Mouse (Mus musculus): Measurements from ENCODE around the gene Lrba. TPM values are rescaled to one million over a fixed set of nuclear protein-coding genes. Genes with fewer than 3 reads are reported as not detected.

Lrba gene
- 9.3 and 10.0 TPM in 2 replicates for polyA plus RNA-seq (2016; fragmentation: Nextera tagmentation; extraction: Ambion mirVana)

DNA sequence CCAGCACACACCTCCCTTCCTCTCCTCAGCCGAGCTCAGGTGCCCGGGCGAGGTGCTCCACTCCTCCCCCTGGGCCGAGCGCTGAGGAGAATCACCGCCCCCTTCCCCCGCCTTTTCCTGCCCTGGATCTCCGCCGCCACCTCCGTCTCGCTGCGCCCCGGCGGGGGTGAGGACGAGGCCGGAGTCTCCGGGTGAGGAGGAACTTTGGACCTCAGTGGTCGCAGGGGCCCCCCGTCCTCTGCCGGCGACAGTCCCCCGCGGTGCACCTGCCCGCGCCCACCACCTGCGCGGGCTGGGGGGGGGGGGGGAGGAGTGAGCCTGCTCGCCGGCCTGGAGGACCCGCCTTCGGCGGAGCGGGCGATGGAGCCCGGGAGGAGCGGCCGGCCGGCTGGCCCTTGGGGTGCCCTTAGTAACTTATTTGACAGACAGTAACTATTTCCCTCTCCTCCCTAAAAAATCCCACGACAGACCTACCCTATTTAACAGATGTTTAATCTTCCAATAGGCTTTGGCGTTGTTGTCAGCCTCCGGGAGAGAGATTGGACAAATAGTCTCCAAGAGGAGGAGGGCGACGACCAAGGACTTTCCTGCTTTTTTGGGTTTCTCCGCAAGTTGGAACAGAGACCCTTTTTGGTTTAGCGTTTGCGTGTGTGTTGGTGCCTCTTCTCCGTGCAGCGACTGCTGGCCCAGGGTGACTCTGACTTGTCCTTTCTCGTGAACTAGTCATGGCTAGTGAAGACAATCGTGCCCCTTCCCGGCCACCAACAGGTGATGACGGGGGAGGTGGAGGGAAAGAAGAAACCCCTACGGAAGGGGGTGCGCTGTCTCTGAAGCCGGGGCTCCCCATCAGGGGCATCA, at the start of gene Lrba:
Gene Lrba, plus strand, starts transcription at position 117 of the 858 bp plus-strand sequence.
- H3K9me3 ChIP-seq = no peaks in the 10 kb centered on the region
- H3K4me3 ChIP-seq (replicated peaks) = peak within 1 kb of the TSS; percentile 86
- H3K27me3 ChIP-seq = peaks cover 4% of the 10 kb centered on the region; the same call in 1 of the 2 replicates
- peak within 1 kb of the TSS; percentile 94 for H3K4me2 ChIP-seq
- WGBS = under 1% methylated on average over 52 of the region's 55 CpGs
- 0 out of 2 replicates have a peak, but pooled peaks cover 4% of the 10 kb centered on the region for H3K36me3 ChIP-seq
- ATAC-seq (ENCODE audit: insufficient number of reproducible peaks, insufficient read depth, low FRiP score, low TSS enrichment, low read depth) = peak; percentile 82
- 0 out of 2 replicates have a peak, but pooled peaks cover 2% of the 10 kb centered on the region for H3K4me1 ChIP-seq (replicated peaks)
- peak within 1 kb of the TSS; percentile 89 for H3K27ac ChIP-seq
- peak within 1 kb of the TSS; percentile 78 for H3K9ac ChIP-seq (replicated peaks)

DNA sequence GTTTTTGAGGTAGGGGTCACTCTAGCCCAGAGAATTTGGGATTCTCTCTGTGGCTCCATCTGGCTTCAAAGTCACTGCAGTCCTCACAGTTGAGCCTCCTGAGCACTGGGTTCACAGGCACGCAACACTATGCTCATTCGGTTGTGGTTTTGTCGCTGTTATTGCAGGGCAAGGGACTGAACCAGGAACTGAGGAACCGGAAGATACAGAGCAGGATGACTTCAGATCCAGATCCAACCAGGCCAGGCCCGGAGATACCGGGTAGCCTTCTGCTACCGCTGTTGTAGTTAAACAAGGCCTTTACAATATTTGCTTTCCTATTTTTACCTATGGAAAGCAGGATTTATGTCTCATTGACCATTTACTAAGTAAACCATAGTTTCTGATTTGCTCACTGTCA, 44.8 kb upstream of the Lrba start:
- ATAC-seq (ENCODE audit: insufficient number of reproducible peaks, insufficient read depth, low FRiP score, low TSS enrichment, low read depth) = no peak
- Histone ChIP-seq H3K27me3 (no peaks in the 10 kb centered on the region), H3K27ac (no peak overlapping the region), H3K36me3 (no peaks in the 10 kb centered on the region), H3K4me2 (no peak overlapping the region), H3K4me3 (replicated peaks) (no peak overlapping the region), H3K9me3 (no peaks in the 10 kb centered on the region), H3K9ac (replicated peaks) (no peak overlapping the region), H3K4me1 (replicated peaks) (no peaks in the 10 kb centered on the region)
- 92% methylated on average over 7 of the region's 7 CpGs for WGBS

DNA sequence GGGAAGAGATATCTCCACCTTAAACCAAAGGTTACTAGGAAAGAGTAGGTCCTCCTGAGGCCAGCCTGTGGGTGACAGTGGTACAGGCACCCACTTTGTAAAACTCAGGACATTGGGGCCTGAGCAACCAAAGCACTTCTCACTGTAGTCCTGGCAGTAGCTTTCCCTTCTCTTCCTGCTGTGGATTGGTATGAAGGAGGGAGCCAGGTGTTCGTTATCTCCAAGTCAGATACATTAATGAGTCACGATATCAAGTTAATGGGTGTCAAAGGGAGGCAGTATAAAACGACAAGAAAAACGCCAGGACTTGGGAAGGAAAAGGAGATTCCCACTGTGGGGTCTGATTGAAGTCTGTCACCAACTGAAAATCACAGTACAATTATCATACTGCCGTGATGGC, 43.4 kb upstream of the Lrba start:
- Histone ChIP-seq H3K4me2 (no peak overlapping the region), H3K9me3 (no peaks in the 10 kb centered on the region), H3K9ac (replicated peaks) (no peak overlapping the region), H3K27me3 (no peaks in the 10 kb centered on the region), H3K4me3 (replicated peaks) (no peak overlapping the region), H3K4me1 (replicated peaks) (no peaks in the 10 kb centered on the region), H3K36me3 (no peaks in the 10 kb centered on the region), H3K27ac (no peak overlapping the region)
- no peak for ATAC-seq (ENCODE audit: insufficient number of reproducible peaks, insufficient read depth, low FRiP score, low TSS enrichment, low read depth)
- WGBS = 53% methylated on average over 5 of the region's 5 CpGs

DNA sequence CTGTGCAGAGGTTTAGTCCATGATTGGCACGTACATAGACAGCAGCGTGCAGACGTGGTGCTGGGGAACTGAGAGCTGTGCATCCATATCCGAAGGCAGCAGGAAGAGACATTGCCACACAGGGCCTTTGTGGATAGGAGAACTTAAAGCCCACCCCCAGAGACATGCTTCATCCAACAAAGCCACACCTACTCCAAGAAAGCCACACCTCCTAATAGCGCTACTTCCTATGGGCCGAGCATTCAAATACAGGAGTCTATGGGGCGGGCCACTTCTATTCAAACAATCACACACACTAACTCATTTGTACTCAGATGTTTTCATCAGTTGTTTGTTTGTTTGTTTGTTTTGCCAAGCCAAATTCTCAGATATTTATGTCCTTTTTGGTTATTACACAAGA, 39.9 kb upstream of the Lrba start:
- Histone ChIP-seq H3K4me2 (no peak overlapping the region), H3K9ac (replicated peaks) (no peak overlapping the region), H3K27me3 (no peaks in the 10 kb centered on the region), H3K4me1 (replicated peaks) (peaks cover 14% of the 10 kb centered on the region), H3K4me3 (replicated peaks) (no peak overlapping the region), H3K36me3 (no peaks in the 10 kb centered on the region), H3K9me3 (no peaks in the 10 kb centered on the region), H3K27ac (no peak overlapping the region)
- 91% methylated on average over 7 of the region's 7 CpGs for WGBS
- no peak for ATAC-seq (ENCODE audit: insufficient number of reproducible peaks, insufficient read depth, low FRiP score, low TSS enrichment, low read depth)

DNA sequence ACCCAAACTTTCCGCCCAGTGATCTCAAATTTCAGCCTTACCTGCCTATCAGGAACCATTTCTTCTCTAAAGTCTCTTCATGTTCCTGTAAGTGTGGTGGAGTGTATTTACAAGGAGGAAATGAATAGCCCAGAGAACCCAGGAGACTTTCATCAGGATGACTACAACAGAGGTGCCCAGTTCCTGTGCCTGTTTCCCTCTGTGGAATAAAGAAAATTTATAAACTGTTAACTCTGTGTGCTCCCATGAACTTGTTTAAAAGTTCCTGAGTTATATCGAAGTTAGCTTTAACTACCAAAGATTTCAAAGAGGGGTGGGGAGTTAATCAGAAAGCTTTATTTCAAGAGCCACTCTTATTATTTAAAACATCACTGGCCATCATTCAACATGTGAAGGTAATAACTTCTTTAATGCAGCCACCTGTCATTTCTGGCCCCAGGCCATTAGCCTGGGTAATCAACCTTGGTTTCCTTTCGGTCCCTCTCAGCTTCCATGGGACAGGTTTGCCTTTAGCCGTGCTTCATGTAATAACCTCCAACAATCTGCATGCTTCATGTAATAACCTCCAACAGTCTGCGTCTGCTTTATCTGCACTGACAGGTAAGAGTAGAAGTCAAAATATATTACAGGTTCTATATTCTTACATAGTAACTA, 36.6 kb upstream of the Lrba start:
- peak overlapping the region; percentile 20; the same call in 1 of the 2 replicates for H3K4me2 ChIP-seq
- no peak overlapping the region for H3K9ac ChIP-seq (replicated peaks)
- H3K4me3 ChIP-seq (replicated peaks) = no peak overlapping the region
- H3K4me1 ChIP-seq (replicated peaks) = peaks cover 14% of the 10 kb centered on the region
- H3K9me3 ChIP-seq = no peaks in the 10 kb centered on the region
- no peaks in the 10 kb centered on the region for H3K36me3 ChIP-seq
- no peak for ATAC-seq (ENCODE audit: insufficient number of reproducible peaks, insufficient read depth, low FRiP score, low TSS enrichment, low read depth)
- no peaks in the 10 kb centered on the region for H3K27me3 ChIP-seq
- peak overlapping the region; percentile 59; the same call in 1 of the 2 replicates for H3K27ac ChIP-seq
- WGBS = 13% methylated on average over 5 of the region's 5 CpGs

DNA sequence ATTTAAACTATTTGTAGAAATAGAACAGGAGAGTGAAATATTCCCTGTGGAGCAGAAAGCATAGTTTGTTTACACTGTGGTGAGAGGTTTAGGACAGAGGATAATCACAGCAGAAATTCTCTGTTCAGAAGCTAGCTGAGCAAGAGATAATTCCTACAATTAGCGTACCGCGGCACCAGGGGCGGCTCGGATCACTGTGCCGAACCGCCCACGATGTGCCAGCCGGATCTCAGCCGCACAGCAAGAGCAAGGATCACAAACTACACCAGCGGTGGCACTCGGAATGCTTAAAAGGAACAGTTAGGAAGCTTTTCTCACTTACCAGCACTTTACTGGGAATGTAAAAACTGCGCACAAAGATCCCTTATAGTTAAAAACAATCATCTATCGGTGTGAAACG, 28.5 kb upstream of the Lrba start:
- no peak overlapping the region for H3K9ac ChIP-seq (replicated peaks)
- ATAC-seq (ENCODE audit: insufficient number of reproducible peaks, insufficient read depth, low FRiP score, low TSS enrichment, low read depth) = no peak
- H3K36me3 ChIP-seq = no peaks in the 10 kb centered on the region
- no peaks in the 10 kb centered on the region for H3K4me1 ChIP-seq (replicated peaks)
- WGBS = 64% methylated on average over 15 of the region's 15 CpGs
- no peaks in the 10 kb centered on the region for H3K9me3 ChIP-seq
- no peaks in the 10 kb centered on the region for H3K27me3 ChIP-seq
- H3K4me2 ChIP-seq = no peak overlapping the region
- no peak overlapping the region for H3K27ac ChIP-seq
- no peak overlapping the region for H3K4me3 ChIP-seq (replicated peaks)

DNA sequence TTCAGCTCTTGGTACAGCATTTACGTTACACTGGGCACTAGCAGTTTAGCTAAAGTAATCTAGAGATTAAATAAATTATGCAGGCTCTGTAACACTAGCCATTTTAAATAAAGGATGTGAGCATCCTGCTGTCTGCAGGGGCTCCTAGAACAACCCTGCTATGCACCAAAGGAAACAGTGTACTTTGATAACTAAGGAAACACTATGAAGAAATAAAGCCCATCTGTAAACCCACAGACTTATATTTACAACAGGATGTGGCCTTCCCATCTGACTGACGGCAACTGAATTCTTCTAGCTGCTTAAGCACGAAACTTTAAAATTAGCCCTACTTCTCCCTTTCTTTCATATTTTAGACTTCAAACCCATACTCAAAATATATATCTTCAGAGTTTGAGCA, 28.0 kb upstream of the Lrba start:
- H3K27me3 ChIP-seq = no peaks in the 10 kb centered on the region
- H3K9me3 ChIP-seq = no peaks in the 10 kb centered on the region
- no peaks in the 10 kb centered on the region for H3K4me1 ChIP-seq (replicated peaks)
- no peaks in the 10 kb centered on the region for H3K36me3 ChIP-seq
- no peak overlapping the region for H3K9ac ChIP-seq (replicated peaks)
- no peak overlapping the region for H3K4me3 ChIP-seq (replicated peaks)
- no peak overlapping the region for H3K4me2 ChIP-seq
- no peak overlapping the region for H3K27ac ChIP-seq
- WGBS = 53% methylated on average over 3 of the region's 3 CpGs
- ATAC-seq (ENCODE audit: insufficient number of reproducible peaks, insufficient read depth, low FRiP score, low TSS enrichment, low read depth) = no peak

DNA sequence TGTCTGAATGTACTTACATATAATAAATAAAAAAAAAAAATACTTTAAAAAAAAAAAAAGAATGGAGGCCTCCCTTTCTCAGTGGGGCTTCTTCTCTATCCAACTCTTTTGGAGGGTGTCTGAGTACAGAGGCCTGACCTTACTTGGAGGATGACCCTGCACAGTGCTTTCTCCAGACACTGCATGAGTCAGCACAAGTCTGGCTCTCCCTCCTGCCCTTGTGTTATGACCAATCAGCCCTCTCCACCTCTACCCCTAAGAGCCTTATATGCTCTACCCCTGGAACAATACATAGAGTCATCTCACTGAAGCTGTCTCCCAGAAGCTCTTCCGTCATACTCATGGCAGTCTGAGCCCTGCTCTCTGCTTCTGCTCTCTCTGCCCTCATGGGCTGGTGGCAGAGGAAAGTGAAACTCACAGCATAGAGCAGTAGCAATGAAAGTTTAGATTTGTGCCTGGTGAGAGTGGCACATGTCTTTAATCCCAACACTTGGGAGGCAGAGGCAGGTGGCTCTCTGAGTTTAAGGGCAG, 22.8 kb upstream of the Lrba start:
- Histone ChIP-seq H3K36me3 (no peaks in the 10 kb centered on the region), H3K9me3 (no peaks in the 10 kb centered on the region), H3K4me1 (replicated peaks) (no peaks in the 10 kb centered on the region), H3K27me3 (no peaks in the 10 kb centered on the region), H3K4me2 (no peak overlapping the region), H3K4me3 (replicated peaks) (no peak overlapping the region), H3K27ac (no peak overlapping the region), H3K9ac (replicated peaks) (no peak overlapping the region)
- no peak for ATAC-seq (ENCODE audit: insufficient number of reproducible peaks, insufficient read depth, low FRiP score, low TSS enrichment, low read depth)
- 93% methylated on average over 1 of the region's 1 CpGs for WGBS

DNA sequence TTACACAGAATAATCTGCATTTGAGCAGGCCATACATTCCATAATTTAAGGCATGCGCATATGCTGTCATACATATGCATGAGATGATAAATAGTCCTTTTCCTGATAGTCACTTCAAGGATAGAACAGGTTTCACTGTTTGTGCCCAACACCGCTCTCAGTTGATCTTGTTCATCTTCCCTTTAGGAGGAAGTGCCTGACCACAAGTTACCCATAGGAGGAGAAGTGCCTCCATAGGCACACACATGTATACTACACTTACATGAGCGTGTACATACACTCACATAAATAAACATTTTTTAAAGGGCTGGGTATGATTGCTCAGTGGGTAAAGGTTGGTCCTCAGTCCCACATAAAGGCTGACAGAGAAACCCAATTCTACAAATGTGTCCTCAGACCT, 22.0 kb upstream of the Lrba start:
- H3K27ac ChIP-seq = no peak overlapping the region
- no peak overlapping the region for H3K9ac ChIP-seq (replicated peaks)
- no peaks in the 10 kb centered on the region for H3K36me3 ChIP-seq
- H3K9me3 ChIP-seq = no peaks in the 10 kb centered on the region
- H3K4me3 ChIP-seq (replicated peaks) = no peak overlapping the region
- H3K27me3 ChIP-seq = no peaks in the 10 kb centered on the region
- no peaks in the 10 kb centered on the region for H3K4me1 ChIP-seq (replicated peaks)
- WGBS = 98% methylated on average over 3 of the region's 3 CpGs
- H3K4me2 ChIP-seq = no peak overlapping the region
- no peak for ATAC-seq (ENCODE audit: insufficient number of reproducible peaks, insufficient read depth, low FRiP score, low TSS enrichment, low read depth)

DNA sequence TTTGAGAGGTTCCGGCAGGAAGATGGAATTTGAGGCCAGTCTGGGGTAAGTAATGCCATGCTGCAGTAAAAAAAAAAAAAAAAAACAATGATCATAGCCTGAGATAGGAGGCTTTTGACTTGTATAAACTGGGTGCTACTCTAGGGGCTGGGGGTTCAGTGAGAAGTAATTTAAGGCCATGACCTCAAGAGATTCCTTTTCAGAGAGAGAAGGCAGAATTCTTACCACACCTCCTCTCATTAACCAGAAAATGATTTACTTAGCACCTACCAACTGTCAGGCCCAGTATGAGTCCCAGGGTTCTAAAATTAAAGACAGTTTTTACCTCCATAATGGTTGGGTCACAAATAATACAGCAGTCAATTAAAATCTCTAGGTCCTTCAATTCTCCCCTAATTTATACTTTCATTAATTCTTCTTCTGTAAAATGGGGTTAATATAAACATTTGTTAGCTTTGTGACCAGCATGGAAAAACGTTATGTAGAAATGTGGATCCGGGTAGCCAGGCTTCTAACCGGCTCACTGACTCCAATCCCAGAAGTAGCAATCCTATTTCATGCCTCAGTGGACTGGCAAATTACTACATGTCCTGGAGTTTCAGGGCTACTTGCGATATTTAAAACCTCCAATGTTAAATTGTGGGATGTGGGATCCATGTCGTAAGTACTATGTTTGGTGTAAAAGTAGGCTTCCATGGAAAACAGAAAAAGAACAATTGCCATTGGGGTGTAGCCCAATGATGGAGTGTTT, 19.7 kb upstream of the Lrba start:
- Histone ChIP-seq H3K9ac (replicated peaks) (no peak overlapping the region), H3K27ac (no peak overlapping the region), H3K4me2 (no peak overlapping the region), H3K4me3 (replicated peaks) (no peak overlapping the region), H3K27me3 (no peaks in the 10 kb centered on the region), H3K4me1 (replicated peaks) (no peaks in the 10 kb centered on the region), H3K9me3 (no peaks in the 10 kb centered on the region), H3K36me3 (no peaks in the 10 kb centered on the region)
- no peak for ATAC-seq (ENCODE audit: insufficient number of reproducible peaks, insufficient read depth, low FRiP score, low TSS enrichment, low read depth)
- WGBS = 79% methylated on average over 6 of the region's 6 CpGs

DNA sequence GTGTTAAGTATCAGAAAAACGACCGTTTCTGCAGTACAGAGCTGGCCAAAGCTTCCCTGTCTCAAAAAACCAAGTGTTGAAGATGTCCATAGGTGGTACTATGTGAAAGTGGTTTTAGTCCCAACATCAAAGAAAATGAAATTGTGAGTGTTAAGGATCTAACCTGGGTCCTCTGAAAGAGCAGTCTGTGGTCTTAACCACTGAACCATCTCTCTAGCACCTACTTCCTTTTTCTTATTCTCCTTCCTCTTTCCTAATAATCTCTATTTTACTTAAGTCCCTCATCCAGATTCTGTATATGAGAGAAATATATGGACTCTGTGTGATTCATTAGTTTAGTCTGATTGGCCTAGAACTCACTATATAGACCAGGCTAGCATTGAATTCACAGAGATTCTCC, 17.9 kb upstream of the Lrba start:
- Histone ChIP-seq H3K4me3 (replicated peaks) (no peak overlapping the region), H3K9me3 (no peaks in the 10 kb centered on the region), H3K4me2 (no peak overlapping the region), H3K27ac (no peak overlapping the region), H3K4me1 (replicated peaks) (no peaks in the 10 kb centered on the region), H3K27me3 (no peaks in the 10 kb centered on the region), H3K9ac (replicated peaks) (no peak overlapping the region), H3K36me3 (no peaks in the 10 kb centered on the region)
- ATAC-seq (ENCODE audit: insufficient number of reproducible peaks, insufficient read depth, low FRiP score, low TSS enrichment, low read depth) = no peak
- WGBS = 90% methylated on average over 2 of the region's 2 CpGs
